In genomic region chr9:107573774-107574173, GRCm38 (mm10) we compare ENCODE assay signal across 6 mouse cellular contexts. TPM values are rescaled to one million over a fixed set of nuclear protein-coding genes. Genes with fewer than 3 reads are reported as not detected.
DNase-seq lines count a peak whose midpoint lies in the region; ATAC-seq and TF ChIP-seq lines count a peak whose summit lies in the region.
"Not testable (repeated sequence)": the region's sequence is repeated elsewhere in the genome, so short reads cannot be mapped to it uniquely, and the experiment has no call there.

No protein-coding gene starts in this region.

- WGBS in heart, adult 2 months, result 89% methylated on average over 6 of the region's 6 CpGs
- whole genome bisulfite sequencing in liver, postnatal 0 days (ENCODE audit: insufficient replicate concordance), result 77% methylated on average over 6 of the region's 6 CpGs
- WGBS in small intestine, adult 2 months, result 89% methylated on average over 6 of the region's 6 CpGs

- peaks cover 12% of the 10 kb centered on the region for H3K36me3 ChIP-seq in ES-Bruce4 (ENCODE audit: control insufficient read depth, insufficient read depth, low read length, poor library complexity, severe bottlenecking)
- H3K36me3 ChIP-seq in heart, adult 2 months (ENCODE audit: control insufficient read depth, insufficient read depth, low read length); liver, postnatal 0 days (replicated peaks; ENCODE audit: insufficient read depth, low read length): not testable (repeated sequence)
- peaks cover 13% of the 10 kb centered on the region for H3K36me3 ChIP-seq in small intestine, adult 2 months (ENCODE audit: control insufficient read depth, insufficient read depth, low read length)

- not testable (repeated sequence) for ATAC-seq in liver, postnatal 0 days

- TF ChIP-seq POLR2A in ES-Bruce4 (IDR thresholded peaks at IDR 0.05; ENCODE audit: insufficient read depth, low read length); heart, adult 2 months (IDR thresholded peaks at IDR 0.05; ENCODE audit: insufficient read depth, low read depth, low read length); small intestine, adult 2 months (IDR thresholded peaks at IDR 0.05; ENCODE audit: low read depth, low read length): not testable (repeated sequence)

- peak; percentile 31 for TF ChIP-seq CTCF in ES-Bruce4 (IDR thresholded peaks at IDR 0.05; ENCODE audit: low read depth, low read length)
- TF ChIP-seq CTCF in heart, adult 2 months (IDR thresholded peaks at IDR 0.05), result peak; percentile 43
- TF ChIP-seq CTCF in left cerebral cortex, adult 2 months (IDR thresholded peaks at IDR 0.05), result peak; percentile 26
- peak; percentile 42 for TF ChIP-seq CTCF in liver, postnatal 0 days (IDR thresholded peaks at IDR 0.05; ENCODE audit: low read depth)
- peak; percentile 6; the same call in 1 of the 2 replicates for TF ChIP-seq CTCF in small intestine, adult 2 months (IDR thresholded peaks at IDR 0.05; ENCODE audit: extremely low read depth, insufficient read length, insufficient replicate concordance, low read depth, low read length)

- not testable (repeated sequence) for H3K27me3 ChIP-seq in ES-Bruce4 (ENCODE audit: control insufficient read depth, insufficient read depth, low read length, poor library complexity, severe bottlenecking); heart, adult 2 months (ENCODE audit: control insufficient read depth, insufficient read depth, low read length); liver, postnatal 0 days (ENCODE audit: insufficient read depth, low read length); small intestine, adult 2 months (ENCODE audit: control insufficient read depth, insufficient read depth, low read length)

- not testable (repeated sequence) for H3K4me2 ChIP-seq in liver, postnatal 0 days (ENCODE audit: low read depth, low read length)

- not testable (repeated sequence) for TF ChIP-seq EP300 in ES-Bruce4 (IDR thresholded peaks at IDR 0.05; ENCODE audit: insufficient read depth, low read depth, low read length); heart, adult 2 months (IDR thresholded peaks at IDR 0.05; ENCODE audit: insufficient read depth, low read depth, low read length); liver, postnatal 0 days (IDR thresholded peaks at IDR 0.05; ENCODE audit: low read depth)

- not testable (repeated sequence) for H3K9ac ChIP-seq in ES-Bruce4 (ENCODE audit: low read depth, poor library complexity, severe bottlenecking); heart, adult 2 months (ENCODE audit: low read depth, low read length); liver, postnatal 0 days (replicated peaks)

- H3K4me3 ChIP-seq in ES-Bruce4 (ENCODE audit: low read depth, low read length); heart, adult 2 months; left cerebral cortex, adult 2 months; liver, postnatal 0 days (ENCODE audit: low read depth, low read length); small intestine, adult 2 months (ENCODE audit: low read depth, low read length): not testable (repeated sequence)

- H3K27ac ChIP-seq in ES-Bruce4 (ENCODE audit: insufficient read depth, low read length); heart, adult 2 months; left cerebral cortex, adult 2 months; liver, postnatal 0 days (ENCODE audit: low read depth); small intestine, adult 2 months (ENCODE audit: insufficient read depth, low read depth, low read length): not testable (repeated sequence)

- intact Hi-C loops in heart, adult 2 months (cut with DNase I), result not testable (repeated sequence)
- intact Hi-C loops in left cerebral cortex, adult 2 months (cut with DNase I), result loop anchor here (10.0 kb wide), 1 partner anchor 921 kb away; the partner anchor contains the start of gene Usp19

- not testable (repeated sequence) for H3K4me1 ChIP-seq in ES-Bruce4 (ENCODE audit: control insufficient read depth, insufficient read depth, low read length)
- peaks cover 20% of the 10 kb centered on the region for H3K4me1 ChIP-seq in heart, adult 2 months (ENCODE audit: control insufficient read depth, insufficient read depth, low read length)
- H3K4me1 ChIP-seq in liver, postnatal 0 days (ENCODE audit: insufficient read depth), result peaks cover 50% of the 10 kb centered on the region
- peaks cover 41% of the 10 kb centered on the region for H3K4me1 ChIP-seq in small intestine, adult 2 months (ENCODE audit: control insufficient read depth, insufficient read depth, insufficient read length, low read length)

- not testable (repeated sequence) for H3K9me3 ChIP-seq in ES-Bruce4 (replicated peaks; ENCODE audit: control insufficient read depth, insufficient read depth, low read length, poor library complexity, severe bottlenecking); liver, postnatal 0 days (ENCODE audit: low read length)

- not testable (repeated sequence) for H3K79me2 ChIP-seq in heart, adult 2 months (replicated peaks; ENCODE audit: control insufficient read depth, insufficient read depth, low read length)

- DNase-seq in R1 (ENCODE audit: low read depth, low spot score), result peak; percentile 83
- not testable (repeated sequence) for DNase-seq in heart, adult 2 months; left cerebral cortex, adult 2 months (ENCODE audit: extremely low spot score in 1 of 2, low spot score in 2 of 2); liver, postnatal 0 days

RNA-seq across cellular contexts. Expression of gene Hyal1, which starts 3.0 kb away (rescaled TPM):
- 25.8 and 29.7 TPM in 2 replicates for polyA plus RNA-seq in ES-Bruce4 (2011; ENCODE audit: insufficient read depth, insufficient read length, low read depth, missing spikeins)
- total RNA-seq in heart, adult 2 months (2021), result 1 to 10 TPM; 5.1 to 5.9 TPM
- 6.9 and 8.2 TPM in 2 replicates for polyA plus RNA-seq in heart, adult 2 months (2012; rRNA removed)
- 1 to 10 TPM; 6.0 to 8.5 TPM for total RNA-seq in left cerebral cortex, adult 2 months (2021)
- polyA plus RNA-seq in liver, postnatal 0 days (2015; fragmentation: Nextera tagmentation; extraction: Ambion mirVana), result 2.5 and 3.3 TPM in 2 replicates
- 2.3 and 2.6 TPM in 2 replicates for polyA plus RNA-seq in small intestine, adult 2 months (2012; rRNA removed)

RNA-seq across cellular contexts. Expression of gene Naa80, which starts 4.9 kb away (rescaled TPM):
- 18.6 and 21.1 TPM in 2 replicates for polyA plus RNA-seq in ES-Bruce4 (2011; ENCODE audit: insufficient read depth, insufficient read length, low read depth, missing spikeins)
- 10 to 100 TPM; 14.9 to 17.4 TPM for total RNA-seq in heart, adult 2 months (2021)
- polyA plus RNA-seq in heart, adult 2 months (2012; rRNA removed), result 30.0 and 45.4 TPM in 2 replicates
- 10 to 100 TPM; 11.3 to 12.6 TPM for total RNA-seq in left cerebral cortex, adult 2 months (2021)
- polyA plus RNA-seq in liver, postnatal 0 days (2015; fragmentation: Nextera tagmentation; extraction: Ambion mirVana), result 10.4 and 11.6 TPM in 2 replicates
- 26.3 and 46.3 TPM in 2 replicates for polyA plus RNA-seq in small intestine, adult 2 months (2012; rRNA removed)

RNA-seq across cellular contexts. Expression of gene Hyal2, which starts 6.0 kb away (rescaled TPM):
- 38.4 and 38.7 TPM in 2 replicates for polyA plus RNA-seq in ES-Bruce4 (2011; ENCODE audit: insufficient read depth, insufficient read length, low read depth, missing spikeins)
- 10 to 100 TPM; 40.8 to 43.6 TPM for total RNA-seq in heart, adult 2 months (2021)
- polyA plus RNA-seq in heart, adult 2 months (2012; rRNA removed), result 39.2 and 40.2 TPM in 2 replicates
- 10 to 100 TPM; 14.9 TPM for total RNA-seq in left cerebral cortex, adult 2 months (2021)
- 53.9 and 54.5 TPM in 2 replicates for polyA plus RNA-seq in liver, postnatal 0 days (2015; fragmentation: Nextera tagmentation; extraction: Ambion mirVana)
- polyA plus RNA-seq in small intestine, adult 2 months (2012; rRNA removed), result 119 and 213 TPM in 2 replicates

RNA-seq across cellular contexts. Expression of gene Hyal3, which starts 6.8 kb away (rescaled TPM):
- polyA plus RNA-seq in ES-Bruce4 (2011; ENCODE audit: insufficient read depth, insufficient read length, low read depth, missing spikeins), result 1.0 and 2.1 TPM in 2 replicates
- under 1 TPM; 0.29 to 0.34 TPM for total RNA-seq in heart, adult 2 months (2021)
- polyA plus RNA-seq in heart, adult 2 months (2012; rRNA removed), result 0.26 and 0.31 TPM in 2 replicates
- total RNA-seq in left cerebral cortex, adult 2 months (2021), result 1 to 10 TPM in 1 of 2 experiments, under 1 TPM in 1; 0.97 to 1.2 TPM
- polyA plus RNA-seq in liver, postnatal 0 days (2015; fragmentation: Nextera tagmentation; extraction: Ambion mirVana), result 0.65 and 0.86 TPM in 2 replicates
- polyA plus RNA-seq in small intestine, adult 2 months (2012; rRNA removed), result 0.52 and 0.89 TPM in 2 replicates

RNA-seq across cellular contexts. Expression of gene Tusc2, which starts 10.7 kb away (rescaled TPM):
- 23.5 and 25.3 TPM in 2 replicates for polyA plus RNA-seq in ES-Bruce4 (2011; ENCODE audit: insufficient read depth, insufficient read length, low read depth, missing spikeins)
- total RNA-seq in heart, adult 2 months (2021), result 10 to 100 TPM; 31.7 to 39.1 TPM
- polyA plus RNA-seq in heart, adult 2 months (2012; rRNA removed), result 45.8 and 60.4 TPM in 2 replicates
- 10 to 100 TPM; 91.0 to 99.1 TPM for total RNA-seq in left cerebral cortex, adult 2 months (2021)
- polyA plus RNA-seq in liver, postnatal 0 days (2015; fragmentation: Nextera tagmentation; extraction: Ambion mirVana), result 34.3 and 35.9 TPM in 2 replicates
- 38.8 and 49.7 TPM in 2 replicates for polyA plus RNA-seq in small intestine, adult 2 months (2012; rRNA removed)
